Mouse (Mus musculus): ENCODE measurements at regions not wholly inside any gene's neighbourhood (a gene's known extent, or its start where the extent isn't known, plus 50 kb on each side); places are given as distances from the start of the nearest gene placed in this dataset.

- DNase-seq, result no peak
Observed at GRCm38 (mm10) chr17:15311822-15312221, 64.8 kb downstream of the Dll1 start.

GRCm38 (mm10) chr17:15310465-15310864 is 66.2 kb downstream of the Dll1 start:
- DNase-seq, result no peak

- no peak for DNase-seq
Observed at GRCm38 (mm10) chr17:15302110-15302509, 74.6 kb downstream of the Dll1 start.

- DNase-seq, result peak; percentile 64
Observed at GRCm38 (mm10) chr17:15299743-15300371, 76.8 kb downstream of the Dll1 start.

GRCm38 (mm10) chr17:15294165-15294585 is 82.5 kb downstream of the Dll1 start:
- DNase-seq, result no peak

- peak; percentile 15 for DNase-seq
Observed at GRCm38 (mm10) chr17:15292490-15293070, 84.1 kb downstream of the Dll1 start.

GRCm38 (mm10) chr17:15291626-15292025 is 85.0 kb downstream of the Dll1 start:
- no peak for DNase-seq

GRCm38 (mm10) chr17:15290326-15290725 is 86.3 kb downstream of the Dll1 start:
- DNase-seq, result no peak

GRCm38 (mm10) chr17:15289062-15289461 is 87.6 kb downstream of the Dll1 start:
- no peak for DNase-seq

GRCm38 (mm10) chr17:15288640-15289039 is 88.0 kb downstream of the Dll1 start:
- no peak for DNase-seq

GRCm38 (mm10) chr17:15286596-15286995 is 90.1 kb downstream of the Dll1 start:
- DNase-seq, result no peak

- DNase-seq, result peak; percentile 72
Observed at GRCm38 (mm10) chr17:15285399-15286043, 91.2 kb downstream of the Dll1 start.

GRCm38 (mm10) chr17:15269905-15270304 is 106.8 kb downstream of the Dll1 start:
- DNase-seq, result no peak

- no peak for DNase-seq
Observed at GRCm38 (mm10) chr17:15269056-15269612, 107.5 kb downstream of the Dll1 start.

GRCm38 (mm10) chr17:15267721-15268120 is 109.0 kb downstream of the Dll1 start:
- no peak for DNase-seq

GRCm38 (mm10) chr17:15259427-15260101 is 117.1 kb downstream of the Dll1 start:
- DNase-seq, result no peak

- no peak for DNase-seq
Observed at GRCm38 (mm10) chr17:15255874-15256273, 120.8 kb downstream of the Dll1 start.

- no peak for DNase-seq
Observed at GRCm38 (mm10) chr17:15253785-15254184, 122.9 kb downstream of the Dll1 start.

GRCm38 (mm10) chr17:15253271-15253670 is 123.4 kb downstream of the Dll1 start:
- DNase-seq, result no peak

GRCm38 (mm10) chr17:15252187-15252586 is 124.5 kb downstream of the Dll1 start:
- no peak for DNase-seq

- no peak for DNase-seq
Observed at GRCm38 (mm10) chr17:15251641-15252040, 125.0 kb downstream of the Dll1 start.

- no peak for DNase-seq
Observed at GRCm38 (mm10) chr17:15248417-15248791, 128.3 kb downstream of the Dll1 start.
